Mouse (Mus musculus) MEL (cell line): ENCODE measurements at regions not wholly inside any gene's neighbourhood (a gene's known extent, or its start where the extent isn't known, plus 50 kb on each side); places are given as distances from the start of the nearest gene placed in this dataset.

Experiments
- DNase-seq: peaks from one replicate; pipeline ENCODE4 v3.0.0; 2011; ENCODE audit warnings: low read depth, low spot score
- H3K27ac ChIP-seq: 2 replicates; pipeline ENCODE4 v1.5.1; 2012; ENCODE audit warnings: low read depth, mild to moderate bottlenecking, control low read depth, low read length, moderate library complexity; ENCODE audit not compliant: control insufficient read depth
- H3K27me3 ChIP-seq, 2 experiments: fragments of 150-350 bp in 1 of 2; sonication (generic) in 1 of 2; 2 replicates each; pipeline ENCODE4 v1.6.1; 2012; ENCODE audit warnings: low read length in 2 of 2, mild to moderate bottlenecking in 2 of 2, improper control_type of control experiment in 1 of 2, moderate library complexity in 1 of 2; ENCODE audit not compliant: insufficient read depth in 2 of 2, control insufficient read depth in 1 of 2
- H3K36me3 ChIP-seq, 2 experiments: 2 replicates each; pipeline ENCODE4 v1.6.1; 2012 to 2014; ENCODE audit warnings: low read length in 2 of 2, improper control_type of control experiment in 1 of 2, inconsistent platforms in 1 of 2, mild to moderate bottlenecking in 1 of 2; ENCODE audit not compliant: insufficient read depth in 2 of 2, control insufficient read depth in 1 of 2
- H3K4me1 ChIP-seq, 2 experiments: fragments of 150-350 bp in 1 of 2; sonication (generic) in 1 of 2; 2 replicates each; pipeline ENCODE4 v1.6.1; 2012; ENCODE audit warnings: low read length in 2 of 2, improper control_type of control experiment in 1 of 2, mild to moderate bottlenecking in 1 of 2; ENCODE audit not compliant: insufficient read depth in 2 of 2, control insufficient read depth in 1 of 2
- H3K4me3 ChIP-seq, 2 experiments: fragments of 150-350 bp in 1 of 2; sonication (generic) in 1 of 2; 2 replicates each; pipeline ENCODE4 v1.5.1; 2012; ENCODE audit warnings: low read depth in 2 of 2, low read length in 2 of 2, mild to moderate bottlenecking in 2 of 2, moderate library complexity in 2 of 2, control low read depth in 1 of 2, improper control_type of control experiment in 1 of 2; ENCODE audit not compliant: control insufficient read depth in 1 of 2, insufficient read depth in 1 of 2
- H3K79me2 ChIP-seq: 2 replicates; pipeline ENCODE4 v1.6.1; 2012; ENCODE audit warnings: mild to moderate bottlenecking, low read length, moderate library complexity; ENCODE audit not compliant: control insufficient read depth, poor library complexity, insufficient read depth
- H3K9ac ChIP-seq: 2 replicates; pipeline ENCODE4 v1.6.1; 2012; ENCODE audit warnings: low read depth, mild to moderate bottlenecking, control low read depth, low read length, moderate library complexity; ENCODE audit not compliant: control insufficient read depth, poor library complexity, severe bottlenecking
- H3K9me3 ChIP-seq: fragments of 150-350 bp; sonication (generic); replicated peaks from 2 replicates; pipeline ENCODE4 v1.6.1; 2012; ENCODE audit warnings: mild to moderate bottlenecking, low read length, improper control_type of control experiment, moderate library complexity; ENCODE audit not compliant: insufficient read depth
- BHLHE40 ChIP-seq: IDR thresholded peaks from 2 replicates; pipeline ENCODE4 v1.6.1; 2012; ENCODE audit warnings: low read depth, mild to moderate bottlenecking, inconsistent platforms, low read length, improper control_type of control experiment, borderline replicate concordance
- E2F4 ChIP-seq: IDR thresholded peaks from 2 replicates; pipeline ENCODE4 v1.6.1; 2011; ENCODE audit warnings: low read depth, low read length, improper control_type of control experiment, borderline replicate concordance
- HCFC1 ChIP-seq: IDR thresholded peaks from 2 replicates; pipeline ENCODE4 v1.6.1; 2012; ENCODE audit warnings: low read depth, mild to moderate bottlenecking, inconsistent platforms, low read length, improper control_type of control experiment, moderate library complexity
- JUND ChIP-seq: IDR thresholded peaks from 2 replicates; pipeline ENCODE4 v1.6.1; 2011; ENCODE audit warnings: low read depth, mild to moderate bottlenecking, improper control_type of control experiment, low read length
- KAT2A ChIP-seq: conservative IDR thresholded peaks from 2 replicates; pipeline ENCODE4 v1.6.1; 2012; ENCODE audit warnings: low read depth, low read length, improper control_type of control experiment, inconsistent platforms
- MAFK ChIP-seq: IDR thresholded peaks from 2 replicates; pipeline ENCODE4 v1.6.1; 2011; ENCODE audit warnings: low read depth, mild to moderate bottlenecking, low read length, improper control_type of control experiment, borderline replicate concordance
- MAX ChIP-seq: IDR thresholded peaks from 2 replicates; pipeline ENCODE4 v1.6.1; 2011; ENCODE audit warnings: low read length, improper control_type of control experiment
- MYC ChIP-seq: IDR thresholded peaks from 2 replicates; pipeline ENCODE4 v1.6.1; 2011; ENCODE audit warnings: low read depth, mild to moderate bottlenecking, low read length, improper control_type of control experiment, moderate library complexity
- RAD21 ChIP-seq: IDR thresholded peaks from 2 replicates; pipeline ENCODE4 v1.6.1; 2011; ENCODE audit warnings: mild to moderate bottlenecking, low read depth, low read length, improper control_type of control experiment
- RCOR1 ChIP-seq: IDR thresholded peaks from 2 replicates; pipeline ENCODE4 v1.6.1; 2012; ENCODE audit warnings: low read depth, mild to moderate bottlenecking, inconsistent platforms, low read length, improper control_type of control experiment
- TBP ChIP-seq: IDR thresholded peaks from 2 replicates; pipeline ENCODE4 v1.8.0; 2011; ENCODE audit warnings: low read depth, low read length, improper control_type of control experiment
- ZC3H11A ChIP-seq: IDR thresholded peaks from 2 replicates; pipeline ENCODE4 v1.6.1; 2012; ENCODE audit warnings: low read depth, mild to moderate bottlenecking, inconsistent platforms, low read length, improper control_type of control experiment
- ZKSCAN1 ChIP-seq: IDR thresholded peaks from 2 replicates; pipeline ENCODE4 v1.6.1; 2012; ENCODE audit warnings: low read depth, mild to moderate bottlenecking, inconsistent platforms, low read length, improper control_type of control experiment, moderate library complexity
- ZMIZ1 ChIP-seq: IDR thresholded peaks from 2 replicates; pipeline ENCODE4 v1.6.1; 2012; ENCODE audit warnings: low read depth, mild to moderate bottlenecking, inconsistent platforms, low read length, improper control_type of control experiment, moderate library complexity

- Histone ChIP-seq H3K9ac (no peak overlapping the region), H3K79me2 (no peaks in the 10 kb centered on the region), H3K27ac (no peak overlapping the region), H3K9me3 (no peaks in the 10 kb centered on the region), H3K27me3 (no peaks in the 10 kb centered on the region), H3K36me3 (no peaks in the 10 kb centered on the region), H3K4me3 (no peak overlapping the region), H3K4me1 (no peaks in the 10 kb centered on the region)
- TF ChIP-seq E2F4: no peak
- TF ChIP-seq TBP: no peak
- TF ChIP-seq MYC: no peak
- DNase-seq: no peak
These were observed 333.1 kb downstream of the En1 start for GRCm38 (mm10) chr1:120935321-120935720.

GRCm38 (mm10) chr1:120943711-120944110 lies 341.5 kb downstream of the En1 start:
- H3K4me1 ChIP-seq: no peaks in the 10 kb centered on the region
- no peaks in the 10 kb centered on the region for H3K79me2 ChIP-seq
- no peak overlapping the region for H3K9ac ChIP-seq
- no peak for DNase-seq
- H3K4me3 ChIP-seq: no peak overlapping the region
- H3K9me3 ChIP-seq: no peaks in the 10 kb centered on the region
- TF ChIP-seq ZC3H11A (no peak), ZMIZ1 (no peak), KAT2A (no peak), MAFK (no peak), BHLHE40 (no peak), TBP (no peak), RCOR1 (no peak), MYC (no peak), HCFC1 (no peak)
- H3K27me3 ChIP-seq: no peaks in the 10 kb centered on the region
- no peak overlapping the region for H3K27ac ChIP-seq
- no peaks in the 10 kb centered on the region for H3K36me3 ChIP-seq

GRCm38 (mm10) chr1:120946349-120946748 lies 344.1 kb downstream of the En1 start:
- H3K79me2 ChIP-seq: no peaks in the 10 kb centered on the region
- no peak for TF ChIP-seq JUND
- TF ChIP-seq MAFK: no peak
- no peak for TF ChIP-seq RAD21
- TF ChIP-seq ZKSCAN1: no peak
- no peak for TF ChIP-seq MAX
- H3K27me3 ChIP-seq: no peaks in the 10 kb centered on the region
- no peaks in the 10 kb centered on the region for H3K4me1 ChIP-seq
- H3K9me3 ChIP-seq: no peaks in the 10 kb centered on the region
- DNase-seq: no peak
- H3K27ac ChIP-seq: no peak overlapping the region
- no peak overlapping the region for H3K4me3 ChIP-seq
- H3K36me3 ChIP-seq: no peaks in the 10 kb centered on the region
- no peak overlapping the region for H3K9ac ChIP-seq
